Mouse (Mus musculus): Measurements from ENCODE around the gene Zfp617. TPM values are rescaled to one million over a fixed set of nuclear protein-coding genes. Genes with fewer than 3 reads are reported as not detected.

Gene Zfp617
- 17.5 TPM for polyA plus RNA-seq (2017; shearing (Covaris generic))

DNA sequence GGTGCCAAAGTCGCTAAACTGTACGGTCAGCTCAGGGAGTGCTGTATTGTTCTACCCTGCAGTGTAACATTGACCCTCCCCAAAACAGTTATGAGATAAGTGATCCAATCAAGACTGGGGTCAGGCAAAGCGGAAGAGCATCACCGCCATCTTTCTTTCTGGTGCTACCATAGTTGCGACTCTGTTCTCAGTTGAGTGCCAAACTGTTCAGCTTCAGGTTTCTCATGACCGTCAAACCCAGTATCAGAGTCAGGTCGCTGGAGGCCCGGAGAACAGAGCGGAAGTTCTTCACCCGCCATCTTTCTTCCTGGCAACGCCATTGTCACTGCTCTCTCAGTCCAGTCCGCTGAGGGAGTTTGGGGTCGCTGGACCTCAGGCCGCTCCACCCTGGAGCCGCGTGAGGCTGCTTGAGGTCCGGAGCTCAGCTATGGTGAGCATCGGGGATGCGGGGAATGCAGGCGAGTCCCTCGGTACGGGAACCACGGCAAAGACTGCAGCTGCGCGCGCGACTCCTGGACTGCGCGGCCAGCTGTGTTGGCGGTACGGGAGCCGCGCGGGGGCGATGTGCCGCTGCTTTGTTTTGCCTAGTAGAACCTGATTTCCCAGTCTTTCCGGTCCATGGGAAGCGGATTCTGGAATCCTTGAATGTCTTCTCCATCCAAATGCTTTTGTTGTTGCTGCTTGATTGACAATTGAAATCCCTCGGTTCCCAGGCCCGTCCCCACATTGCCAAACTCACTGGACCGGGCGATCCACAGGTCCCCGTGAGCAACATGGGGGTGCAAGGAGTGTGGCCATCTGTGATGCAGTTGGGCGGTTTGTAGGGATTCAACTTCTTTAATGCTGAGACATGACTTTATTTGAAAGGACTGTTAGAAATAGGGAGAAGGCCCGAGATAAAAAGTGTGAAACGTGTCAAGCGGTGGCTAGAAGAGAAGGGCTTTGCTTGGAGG is at the start of gene Zfp617, which contains the start of gene Zfp882:
Gene Zfp617 (plus strand): TSS at position 327 of the 953 bp plus-strand sequence.
Gene Zfp882 (plus strand): TSS at position 300 of the 953 bp plus-strand sequence.

DNA sequence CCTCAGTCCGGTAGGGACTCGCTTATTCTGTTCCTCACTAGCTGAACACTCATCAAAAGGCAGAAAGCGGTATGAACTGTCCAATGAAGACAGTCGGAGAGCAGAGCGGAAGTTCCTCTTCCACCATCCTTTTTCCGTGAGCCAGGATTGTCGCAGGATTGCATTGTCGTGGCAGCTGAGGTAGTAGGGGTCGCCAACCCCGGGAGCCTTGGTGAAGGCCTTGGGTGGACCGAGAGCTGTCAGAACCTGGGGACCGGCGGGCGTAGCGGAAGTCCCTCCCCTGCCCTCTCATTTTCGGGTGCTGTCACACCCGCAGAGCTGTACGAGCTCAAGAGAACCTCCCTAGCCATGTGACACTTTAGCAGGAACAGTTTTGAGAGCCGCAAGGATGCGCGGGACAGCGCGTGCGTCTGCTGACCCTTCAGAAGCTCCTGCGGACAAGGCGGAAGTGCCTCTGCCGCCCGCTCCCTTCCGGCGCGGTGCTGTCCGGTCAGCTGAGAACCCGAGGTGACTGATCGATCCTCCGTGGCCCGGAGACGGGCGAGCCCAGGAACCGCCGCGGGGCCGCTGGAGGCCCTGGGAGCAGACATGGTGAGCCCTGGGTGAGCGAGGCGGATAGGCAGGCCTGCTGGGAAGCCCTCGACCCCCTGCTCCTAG is 26.7 kb upstream of the Zfp617 start, which contains the start of gene Zfp709:
Gene Zfp709 (plus strand): TSS at position 402 of the 657 bp plus-strand sequence.

DNA sequence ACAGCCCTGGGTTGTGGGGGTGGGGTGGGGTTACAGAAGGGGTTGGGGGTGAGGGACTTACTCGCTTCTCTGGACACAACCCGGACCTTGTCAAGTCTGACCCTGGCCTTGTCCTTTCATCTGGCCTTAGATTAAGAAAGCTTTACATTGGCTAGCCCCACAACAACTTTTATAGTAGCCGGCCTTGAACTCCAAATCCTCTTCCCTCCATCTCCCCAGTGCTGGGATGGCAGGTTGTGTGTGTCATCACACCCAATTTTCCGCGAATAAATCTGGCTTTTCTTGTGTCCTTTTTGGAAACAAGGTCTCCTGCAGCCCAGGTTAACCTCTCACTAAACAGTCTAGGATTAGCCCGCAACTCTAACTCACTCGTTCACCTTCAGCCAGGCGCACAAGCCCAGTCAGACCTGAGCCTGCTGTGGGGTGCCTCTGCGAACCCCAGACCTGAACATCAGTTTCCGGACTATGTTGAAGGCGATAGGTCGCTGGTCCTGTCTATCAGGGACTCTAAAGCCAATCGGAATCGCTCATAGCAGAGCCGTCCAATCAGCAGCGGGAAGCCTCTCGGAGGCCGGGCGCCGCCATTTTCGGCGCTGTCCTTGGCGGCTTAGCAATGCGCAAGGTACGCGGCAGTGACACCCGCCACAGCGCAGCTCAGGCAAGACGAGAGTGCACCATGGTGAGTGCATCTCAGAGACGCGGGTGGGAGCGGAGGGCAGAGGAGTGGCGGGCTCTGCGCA is 42.2 kb downstream of the Zfp617 start, which contains the start of gene Zfp961:
Gene Zfp961 (plus strand): TSS at position 557 of the 740 bp plus-strand sequence.

Other genes starting within 250 kb of the Zfp617 start
- gene Unc13a, start 236.9 kb upstream of the Zfp617 start, polyA plus RNA-seq (2017; shearing (Covaris generic)) = 0.63 TPM
- 166 TPM for gene Jak3, start 232.3 kb upstream of the Zfp617 start, polyA plus RNA-seq (2017; shearing (Covaris generic))
- gene Insl3, start 219.4 kb upstream of the Zfp617 start, polyA plus RNA-seq (2017; shearing (Covaris generic)) = 47.0 TPM
- 6.1 TPM for gene B3gnt3, start 206.8 kb upstream of the Zfp617 start, polyA plus RNA-seq (2017; shearing (Covaris generic))
- 249 TPM for gene Fcho1, start 182.9 kb upstream of the Zfp617 start, polyA plus RNA-seq (2017; shearing (Covaris generic))
- gene Zfp709, start 26.6 kb upstream of the Zfp617 start, polyA plus RNA-seq (2017; shearing (Covaris generic)) = 11.2 TPM
- gene Zfp882, start within 50 bp of the Zfp617 start, polyA plus RNA-seq (2017; shearing (Covaris generic)) = 7.3 TPM
- gene Zfp961, start 42.4 kb downstream of the Zfp617 start, polyA plus RNA-seq (2017; shearing (Covaris generic)) = 23.2 TPM
- gene Cyp4f18, start 101.0 kb downstream of the Zfp617 start, polyA plus RNA-seq (2017; shearing (Covaris generic)) = 0.65 TPM
- gene Olfr372, start 132.6 kb downstream of the Zfp617 start, polyA plus RNA-seq (2017; shearing (Covaris generic)) = not detected
- 0.23 TPM for gene Olfr373, start 174.5 kb downstream of the Zfp617 start, polyA plus RNA-seq (2017; shearing (Covaris generic))
- 0.11 TPM for gene Olfr374, start 198.4 kb downstream of the Zfp617 start, polyA plus RNA-seq (2017; shearing (Covaris generic))
- 288 TPM for gene Tpm4, start 226.3 kb downstream of the Zfp617 start, polyA plus RNA-seq (2017; shearing (Covaris generic))

All from CD4-positive, CD25-positive, alpha-beta regulatory T cell (primary cell).